11 mouse cellular contexts compared by ENCODE assay signal in the genomic region with DNA sequence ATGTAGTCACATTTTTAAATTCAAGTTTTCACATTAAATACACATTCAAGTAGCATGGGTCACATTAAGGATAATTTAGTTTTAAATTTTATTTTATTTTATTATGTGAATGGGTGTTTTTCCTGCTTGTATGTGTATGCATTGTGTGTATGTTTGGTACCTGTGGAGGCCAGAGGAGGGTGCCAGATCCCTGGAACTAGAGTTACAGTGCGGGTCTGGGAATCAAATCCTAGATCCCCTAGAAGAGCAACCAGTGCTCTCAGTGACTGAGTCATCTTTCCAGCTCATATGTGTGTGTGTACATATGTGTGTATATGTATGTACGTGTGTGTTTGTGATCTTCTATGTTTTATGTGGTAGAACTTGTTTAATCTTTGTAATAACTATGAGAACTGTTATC.
DNase-seq lines count a peak whose midpoint lies in the region; ATAC-seq and TF ChIP-seq lines count a peak whose summit lies in the region.
"Had no signal": no experiment of that assay in that cellular context is flagged by ENCODE, and none has a peak within 500 bp of the region (broad histone marks: within the 10 kb centered on the region; RNA-seq: fewer than 3 reads in every experiment).

No protein-coding gene starts in this region.

- H3K4me3 ChIP-seq in gastrocnemius, adult 2 months: no peak overlapping the region
- H3K4me3 ChIP-seq in lung, embryonic 15.5 days: no peak overlapping the region
- H3K4me3 ChIP-seq: heart, embryonic 13.5 days; hindbrain, embryonic 15.5 days; midbrain, embryonic 13.5 days had no signal

- WGBS in lung, embryonic 15.5 days: 89% methylated on average over 2 of the region's 2 CpGs

- no peaks in the 10 kb centered on the region for H3K36me3 ChIP-seq in lung, embryonic 15.5 days
- H3K36me3 ChIP-seq: heart, embryonic 13.5 days; hindbrain, embryonic 15.5 days; midbrain, embryonic 13.5 days had no signal

- peak; percentile 31; the same call in 1 of the 2 replicates for TF ChIP-seq CTCF in gastrocnemius, adult 2 months (IDR thresholded peaks at IDR 0.05)

- intact Hi-C loops in gastrocnemius, adult 2 months (cut with DNase I): loop anchor here (2.0 kb wide), 1 partner anchor 781 kb away; no protein-coding TSS in a partner anchor

- peaks cover 21% of the 10 kb centered on the region; the same call in 1 of the 2 replicates for H3K4me1 ChIP-seq in lung, embryonic 15.5 days
- H3K4me1 ChIP-seq: hindbrain, embryonic 15.5 days; midbrain, embryonic 13.5 days had no signal

- ATAC-seq in lung, embryonic 15.5 days (ENCODE audit: borderline replicate concordance, extremely low read depth, low FRiP score, low TSS enrichment): no peak

- no peaks in the 10 kb centered on the region for H3K9me3 ChIP-seq in lung, embryonic 15.5 days
- H3K9me3 ChIP-seq: hindbrain, embryonic 15.5 days; midbrain, embryonic 13.5 days had no signal

- no peak overlapping the region for H3K9ac ChIP-seq in lung, embryonic 15.5 days
- H3K9ac ChIP-seq: heart, embryonic 13.5 days; hindbrain, embryonic 15.5 days; midbrain, embryonic 13.5 days had no signal

- DNase-seq in gastrocnemius, adult 2 months: no peak
- DNase-seq in gastrocnemius, postnatal 25 days: no peak
- no peak for DNase-seq in lung, postnatal 14 days
- peak; percentile 14 for DNase-seq in MN1 (ENCODE audit: low spot score)
- DNase-seq in retina, embryonic 14.5 days (ENCODE audit: low spot score): peak; percentile 27
- DNase-seq in layer of hippocampus, adult 9-10 months (ENCODE audit: low spot score): no peak
- DNase-seq in thymus, postnatal 14 days: no peak

- no peaks in the 10 kb centered on the region for H3K27me3 ChIP-seq in lung, embryonic 15.5 days
- H3K27me3 ChIP-seq: heart, embryonic 13.5 days; hindbrain, embryonic 15.5 days; midbrain, embryonic 13.5 days had no signal

- no peak overlapping the region for H3K4me2 ChIP-seq in lung, embryonic 15.5 days
- H3K4me2 ChIP-seq: heart, embryonic 13.5 days; midbrain, embryonic 13.5 days had no signal

- H3K27ac ChIP-seq in gastrocnemius, adult 2 months: no peak overlapping the region
- H3K27ac ChIP-seq in lung, embryonic 15.5 days: 0 out of 2 replicates have a peak overlapping the region, but pooled peaks have one; percentile 29
- H3K27ac ChIP-seq: heart, embryonic 13.5 days; hindbrain, embryonic 15.5 days; midbrain, embryonic 13.5 days had no signal

Comparison
In these comparisons a context has a peak if more than half of its experiments do, and no peak if none do; other contexts are left out.
1. DNase-seq: peak in MN1 (single experiment) and retina, embryonic 14.5 days (single experiment); none in gastrocnemius, adult 2 months (single experiment), gastrocnemius, postnatal 25 days (single experiment), lung, postnatal 14 days (single experiment), layer of hippocampus, adult 9-10 months (single experiment) and thymus, postnatal 14 days (single experiment).